Mouse (Mus musculus) forebrain, embryonic 13.5 days (tissue): Measurements from ENCODE around the gene Zfp46. TPM values are rescaled to one million over a fixed set of nuclear protein-coding genes. Genes with fewer than 3 reads are reported as not detected.

Experiments used
- ATAC-seq: fragments of 200-750 bp; cut with Nextera tagmentation; 2 replicates; pipeline ENCODE4 v1.8.0; 2017
- H3K27ac ChIP-seq: fragments of 300-500 bp; sonication (generic); 2 replicates; pipeline ENCODE4 v1.5.1; 2015; ENCODE audit warnings: inconsistent platforms, mild to moderate bottlenecking, moderate library complexity
- H3K27me3 ChIP-seq: fragments of 300-500 bp; sonication (generic); 2 replicates; pipeline ENCODE4 v1.6.1; 2015; ENCODE audit warnings: mild to moderate bottlenecking, inconsistent platforms
- H3K36me3 ChIP-seq: fragments of 300-500 bp; sonication (generic); 2 replicates; pipeline ENCODE4 v1.6.1; 2015; ENCODE audit warnings: mild to moderate bottlenecking, inconsistent platforms; ENCODE audit not compliant: poor library complexity, severe bottlenecking
- H3K4me1 ChIP-seq: fragments of 300-500 bp; sonication (generic); 2 replicates; pipeline ENCODE4 v1.6.1; 2015; ENCODE audit warnings: inconsistent platforms
- H3K4me2 ChIP-seq: fragments of 300-500 bp; sonication (generic); 2 replicates; pipeline ENCODE4 v1.6.1; 2015; ENCODE audit warnings: inconsistent platforms, mild to moderate bottlenecking, moderate library complexity
- H3K4me3 ChIP-seq: fragments of 300-500 bp; sonication (generic); 2 replicates; pipeline ENCODE4 v1.5.1; 2015; ENCODE audit warnings: mild to moderate bottlenecking, inconsistent platforms
- H3K9ac ChIP-seq: fragments of 300-500 bp; sonication (generic); 2 replicates; pipeline ENCODE4 v1.6.1; 2015; ENCODE audit warnings: mild to moderate bottlenecking, inconsistent platforms
- H3K9me3 ChIP-seq: fragments of 300-500 bp; sonication (generic); replicated peaks from 2 replicates; pipeline ENCODE4 v1.6.1; 2016; ENCODE audit warnings: inconsistent platforms
- WGBS: fragments of 180-500 bp; shearing (Covaris S2); methylation state at CpG from one replicate; pipeline ENCODE4 v1.1.7; 2015; 5-methylcytosine and 5-hydroxymethylcytosine counted together
- polyA plus RNA-seq: library from polyadenylated mRNA; unstranded; fragments of >200 nt; fragmentation: Nextera tagmentation; extraction: Ambion mirVana; gene quantifications from 2 replicates; pipeline ENCODE4 v1.2.1, GENCODE M21; 2015

Gene Zfp46
- polyA plus RNA-seq, 1 experiment from 2014 or later = 30.7 TPM

DNA sequence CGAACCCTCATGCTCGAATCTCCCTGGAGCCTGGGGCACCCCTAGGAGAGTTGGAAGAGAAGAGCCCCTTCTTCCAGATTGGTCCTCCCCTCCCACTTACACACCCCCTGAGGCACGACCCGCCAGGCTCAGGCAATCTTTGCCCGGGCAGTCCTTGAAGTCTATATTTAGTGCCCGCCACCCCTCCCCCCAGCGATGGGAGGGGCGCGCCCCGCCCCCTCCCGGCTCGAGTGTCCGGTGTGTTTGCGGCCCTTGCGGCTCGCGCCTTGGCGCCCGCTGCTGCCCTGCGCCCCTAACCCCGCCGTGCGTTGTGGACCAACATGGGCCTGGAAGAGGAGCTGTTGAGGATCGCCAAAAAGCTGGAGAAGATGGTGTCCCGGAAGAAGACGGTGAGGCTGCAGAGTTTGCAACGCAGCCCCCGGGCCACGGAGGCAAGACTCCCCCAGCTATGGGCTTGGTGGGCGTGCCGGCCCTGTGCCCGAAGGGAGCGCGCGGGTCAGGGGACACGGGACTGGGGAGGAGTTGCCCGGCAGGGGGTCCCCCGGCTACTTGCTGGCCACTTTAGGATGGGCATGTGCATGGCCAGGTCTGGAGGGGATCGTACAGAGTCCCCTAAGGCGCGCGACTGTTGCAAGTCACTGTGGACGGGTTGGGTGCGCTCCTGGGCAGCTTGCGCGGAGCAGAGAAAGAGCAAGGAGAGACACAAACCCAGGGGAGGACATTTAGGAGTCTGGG, 36.6 kb upstream of the Zfp46 start, which contains the start of gene Tcea3:
Gene Tcea3 (plus strand): TSS at position 1 of the 735 bp plus-strand sequence.
- no peak for ATAC-seq
- H3K4me3 ChIP-seq = peak within 1 kb of the TSS; percentile 40
- under 1% methylated on average over 35 of the region's 46 CpGs for WGBS
- no peak within 1 kb of the TSS for H3K27ac ChIP-seq
- no peaks in the 10 kb centered on the region for H3K36me3 ChIP-seq
- peaks cover 35% of the 10 kb centered on the region for H3K4me1 ChIP-seq
- no peaks in the 10 kb centered on the region for H3K9me3 ChIP-seq
- H3K9ac ChIP-seq = peak within 1 kb of the TSS; percentile 40; the same call in 1 of the 2 replicates
- H3K4me2 ChIP-seq = peak within 1 kb of the TSS; percentile 70
- H3K27me3 ChIP-seq = peaks cover 86% of the 10 kb centered on the region

DNA sequence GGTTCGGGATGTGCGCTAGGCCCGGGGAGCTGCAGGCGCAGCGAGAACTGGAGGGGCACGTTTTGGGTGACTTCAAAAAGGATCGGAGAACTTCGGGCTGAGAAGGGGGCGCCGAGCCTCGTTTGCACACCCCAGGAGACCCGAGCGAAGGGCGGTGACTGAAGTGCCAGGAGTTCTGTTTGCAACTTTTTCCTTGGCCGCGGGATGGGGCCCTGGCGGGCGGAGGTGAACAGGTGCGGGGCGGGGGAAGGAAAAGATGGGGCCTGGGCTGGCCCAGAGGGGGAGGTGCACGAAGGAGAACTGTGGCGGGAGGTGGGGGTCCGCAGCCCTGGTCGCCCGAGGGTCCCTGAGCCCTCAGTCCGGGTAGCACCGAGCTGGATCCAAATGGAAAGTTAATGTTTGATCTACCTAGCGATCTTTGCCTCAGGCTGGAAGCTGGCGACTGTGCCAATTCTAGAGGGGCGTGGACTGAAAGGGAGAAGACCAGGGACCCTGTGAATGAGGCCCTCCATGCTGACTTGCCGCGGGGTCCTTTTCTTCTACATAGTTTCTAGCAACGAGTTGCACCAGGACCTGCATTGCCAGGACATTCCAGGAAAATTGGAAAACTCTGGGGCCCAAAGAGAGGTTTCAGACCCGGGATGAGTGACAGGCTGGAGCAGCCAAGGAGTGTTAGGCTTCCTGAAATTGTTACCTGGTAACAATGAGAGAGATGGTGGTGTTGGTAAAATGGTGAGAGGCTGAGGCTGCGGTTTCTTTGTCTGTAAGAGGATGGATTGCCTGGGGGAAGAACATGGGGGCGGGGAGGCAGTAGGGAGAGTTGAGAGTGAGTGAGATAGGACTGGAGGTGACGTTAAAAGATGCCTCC, 35.8 kb upstream of the Zfp46 start:
- Histone ChIP-seq H3K4me3 (peak overlapping the region; percentile 40), H3K9me3 (no peaks in the 10 kb centered on the region), H3K27ac (no peak overlapping the region), H3K4me1 (peaks cover 35% of the 10 kb centered on the region), H3K27me3 (peaks cover 84% of the 10 kb centered on the region), H3K9ac (0 out of 2 replicates have a peak overlapping the region, but pooled peaks have one; percentile 40), H3K36me3 (no peaks in the 10 kb centered on the region), H3K4me2 (peak overlapping the region; percentile 70)
- WGBS = 1% methylated on average over 37 of the region's 37 CpGs
- ATAC-seq = no peak

DNA sequence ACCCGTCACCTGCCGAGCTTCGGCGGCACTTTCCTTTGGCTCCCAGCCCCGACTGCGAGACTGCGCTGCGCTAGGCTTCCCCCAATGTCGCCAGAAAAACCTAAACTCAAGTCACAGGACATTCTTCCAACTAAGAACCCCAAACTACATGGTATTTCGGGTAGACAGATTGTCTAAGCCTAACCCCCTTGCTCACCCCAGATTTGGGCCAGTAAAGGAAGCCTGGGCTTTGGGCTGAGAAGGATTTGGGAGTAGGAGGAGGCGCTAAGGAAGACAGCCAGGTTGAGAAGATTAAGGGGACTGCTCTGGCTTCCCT, 35.2 kb upstream of the Zfp46 start:
- ATAC-seq = no peak
- Histone ChIP-seq H3K9ac (no peak overlapping the region), H3K4me3 (0 out of 2 replicates have a peak overlapping the region, but pooled peaks have one; percentile 40), H3K9me3 (no peaks in the 10 kb centered on the region), H3K4me2 (peak overlapping the region; percentile 70), H3K27ac (no peak overlapping the region), H3K27me3 (peaks cover 78% of the 10 kb centered on the region), H3K4me1 (peaks cover 35% of the 10 kb centered on the region), H3K36me3 (no peaks in the 10 kb centered on the region)
- WGBS = 3% methylated on average over 11 of the region's 11 CpGs

DNA sequence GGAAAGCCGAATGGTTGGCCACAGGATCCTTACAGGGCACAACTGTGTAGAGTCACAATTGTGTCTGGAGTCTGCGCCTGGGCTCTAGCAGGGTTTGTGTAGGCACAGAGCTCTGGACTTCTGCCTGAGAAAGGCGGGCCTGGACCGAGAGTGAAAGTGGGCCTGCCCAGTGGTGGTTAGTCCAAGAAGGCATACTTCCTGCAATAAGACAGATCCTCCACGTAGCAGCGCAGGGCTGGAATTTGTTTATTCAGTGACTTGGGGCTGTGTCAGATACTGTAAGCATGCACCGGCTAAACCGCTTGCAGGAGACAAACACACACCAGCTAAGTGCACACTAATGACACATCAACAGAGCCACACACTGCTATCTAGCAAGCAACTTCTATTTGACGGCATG, 34.7 kb upstream of the Zfp46 start:
- 44% methylated on average over 9 of the region's 9 CpGs for WGBS
- ATAC-seq = no peak
- no peak overlapping the region for H3K9ac ChIP-seq
- H3K27ac ChIP-seq = no peak overlapping the region
- peaks cover 74% of the 10 kb centered on the region for H3K27me3 ChIP-seq
- H3K9me3 ChIP-seq = no peaks in the 10 kb centered on the region
- peaks cover 35% of the 10 kb centered on the region for H3K4me1 ChIP-seq
- no peaks in the 10 kb centered on the region for H3K36me3 ChIP-seq
- no peak overlapping the region for H3K4me3 ChIP-seq
- no peak overlapping the region for H3K4me2 ChIP-seq

DNA sequence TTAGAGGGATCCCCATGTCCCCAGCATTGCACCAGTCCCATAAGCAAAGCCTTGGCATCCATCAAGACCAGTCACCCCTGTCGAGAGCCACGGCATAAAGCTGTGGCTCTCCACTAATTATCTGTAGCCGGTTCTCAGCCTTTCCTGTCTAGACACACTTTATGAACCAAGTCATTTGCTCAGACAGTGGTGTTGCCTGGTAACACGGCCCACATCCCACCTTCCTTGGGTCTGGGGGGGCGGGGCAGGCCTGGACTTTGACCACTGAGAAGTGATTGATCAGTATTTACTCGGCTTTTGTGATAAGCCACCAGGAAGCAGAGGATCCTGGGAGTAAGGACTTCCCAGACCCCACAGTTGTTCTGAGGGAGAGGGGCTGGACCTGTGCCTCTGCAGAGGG, 28.6 kb upstream of the Zfp46 start:
- H3K4me2 ChIP-seq = no peak overlapping the region
- H3K9me3 ChIP-seq = no peaks in the 10 kb centered on the region
- H3K27ac ChIP-seq = no peak overlapping the region
- 71% methylated on average over 6 of the region's 6 CpGs for WGBS
- no peak overlapping the region for H3K9ac ChIP-seq
- no peaks in the 10 kb centered on the region for H3K36me3 ChIP-seq
- H3K4me3 ChIP-seq = no peak overlapping the region
- H3K4me1 ChIP-seq = 0 out of 2 replicates have a peak, but pooled peaks cover 4% of the 10 kb centered on the region
- H3K27me3 ChIP-seq = peaks cover 14% of the 10 kb centered on the region
- no peak for ATAC-seq

DNA sequence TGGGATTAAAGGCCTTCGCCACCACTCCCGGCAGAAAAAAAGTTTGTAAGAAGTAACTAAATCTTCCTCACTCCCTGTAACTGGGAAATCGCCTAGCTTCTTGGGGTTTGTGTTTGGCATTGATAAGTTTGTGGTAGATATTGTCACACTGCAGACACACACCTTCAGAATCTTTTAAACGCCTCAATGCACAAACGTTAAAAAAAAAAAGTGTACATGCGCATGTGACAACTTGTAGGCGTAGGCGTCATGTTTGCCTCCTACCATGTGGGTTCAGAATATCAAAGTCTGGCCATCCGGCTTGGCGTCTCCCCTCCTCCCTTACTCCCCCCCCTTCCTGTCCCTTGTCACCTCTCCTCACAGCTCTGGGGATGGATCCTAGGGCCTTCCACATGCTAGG, 27.8 kb upstream of the Zfp46 start:
- WGBS = 89% methylated on average over 10 of the region's 10 CpGs
- no peak overlapping the region for H3K4me2 ChIP-seq
- 0 out of 2 replicates have a peak, but pooled peaks cover 4% of the 10 kb centered on the region for H3K4me1 ChIP-seq
- ATAC-seq = no peak
- H3K4me3 ChIP-seq = no peak overlapping the region
- H3K9ac ChIP-seq = no peak overlapping the region
- peaks cover 8% of the 10 kb centered on the region for H3K27me3 ChIP-seq
- H3K36me3 ChIP-seq = no peaks in the 10 kb centered on the region
- no peak overlapping the region for H3K27ac ChIP-seq
- no peaks in the 10 kb centered on the region for H3K9me3 ChIP-seq

DNA sequence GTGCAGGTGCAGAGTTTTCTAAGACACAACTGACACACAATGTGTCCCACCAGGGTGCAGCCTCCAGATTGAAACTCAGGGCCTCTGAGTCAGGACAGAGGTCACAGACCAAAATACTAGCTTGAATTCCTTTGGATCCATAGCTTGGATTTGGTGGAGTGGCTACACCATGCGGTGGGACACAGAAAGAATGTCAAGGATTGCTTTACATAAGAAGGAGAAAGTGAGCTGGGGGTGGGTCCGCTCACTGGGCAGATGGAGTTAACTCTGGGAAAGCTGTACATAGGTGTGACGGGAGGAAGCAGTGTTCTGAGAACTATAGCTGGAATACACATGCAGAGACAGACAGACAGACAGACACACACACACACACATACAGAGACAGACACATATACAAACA, 24.6 kb upstream of the Zfp46 start:
- ATAC-seq = no peak
- no peak overlapping the region for H3K27ac ChIP-seq
- H3K4me3 ChIP-seq = no peak overlapping the region
- H3K9me3 ChIP-seq = no peaks in the 10 kb centered on the region
- WGBS = 62% methylated on average over 3 of the region's 3 CpGs
- H3K4me1 ChIP-seq = 0 out of 2 replicates have a peak, but pooled peaks cover 4% of the 10 kb centered on the region
- H3K4me2 ChIP-seq = no peak overlapping the region
- H3K27me3 ChIP-seq = no peaks in the 10 kb centered on the region; the same call in 1 of the 2 replicates
- H3K9ac ChIP-seq = no peak overlapping the region
- no peaks in the 10 kb centered on the region for H3K36me3 ChIP-seq

DNA sequence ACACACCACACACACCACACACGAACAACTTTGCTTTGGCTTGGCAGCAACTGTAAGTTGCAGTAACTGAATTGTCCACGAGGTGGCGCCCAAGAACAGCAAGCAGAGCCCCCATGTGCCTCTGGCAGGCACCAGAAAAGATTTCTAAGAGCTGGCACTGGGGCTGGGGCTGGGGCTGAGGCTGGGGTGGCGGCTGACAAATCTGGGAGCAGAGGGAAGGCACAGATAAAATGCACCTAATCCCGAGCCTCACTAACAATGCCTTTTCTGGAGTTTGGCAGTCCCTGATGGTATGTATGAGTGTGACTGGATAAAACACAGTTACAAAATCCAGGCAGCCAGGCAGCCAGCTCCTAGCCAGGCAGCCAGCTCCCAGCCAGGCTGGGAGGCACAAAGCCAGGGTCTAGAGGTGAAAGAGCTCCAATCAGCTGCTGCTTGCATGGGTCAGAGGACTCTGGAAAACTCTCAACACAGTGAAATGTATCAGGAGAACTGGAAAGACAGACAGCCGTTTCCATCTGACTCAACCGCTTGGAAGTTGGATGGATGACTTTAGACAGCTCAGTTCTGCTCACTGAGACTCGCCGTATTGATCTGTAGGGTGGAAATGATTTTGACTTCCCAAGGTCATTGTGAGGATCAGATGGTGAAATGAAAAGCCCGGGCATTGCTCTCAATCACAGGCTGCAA, 23.8 kb upstream of the Zfp46 start:
- no peak for ATAC-seq
- no peak overlapping the region for H3K9ac ChIP-seq

DNA sequence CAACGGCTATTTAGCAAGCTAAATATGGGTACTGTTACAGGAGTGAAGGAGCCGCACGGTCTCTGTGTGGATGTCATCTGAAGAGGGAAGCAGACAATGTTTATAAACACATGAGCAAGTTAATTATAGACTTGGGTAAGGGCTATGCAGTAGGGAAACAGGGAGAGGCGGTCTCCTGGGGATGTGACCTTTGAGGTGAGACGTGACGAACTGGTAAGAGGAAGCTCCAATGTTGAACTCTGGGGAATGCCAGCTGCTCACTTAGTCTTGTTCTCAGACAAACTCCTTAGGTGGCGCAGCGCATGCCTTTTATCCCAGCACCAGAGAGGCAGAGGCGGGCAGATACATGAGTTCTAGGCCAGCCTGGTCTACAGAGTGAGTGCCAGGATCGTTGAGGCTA, 22.6 kb upstream of the Zfp46 start:
- 78% methylated on average over 10 of the region's 10 CpGs for WGBS
- ATAC-seq = no peak

More for the DNA sequence above, 23.8 kb upstream of the Zfp46 start:
- Histone ChIP-seq H3K4me2 (no peak overlapping the region), H3K9me3 (no peaks in the 10 kb centered on the region), H3K27me3 (no peaks in the 10 kb centered on the region; the same call in 1 of the 2 replicates), H3K4me3 (no peak overlapping the region), H3K27ac (no peak overlapping the region), H3K36me3 (no peaks in the 10 kb centered on the region), H3K4me1 (0 out of 2 replicates have a peak, but pooled peaks cover 4% of the 10 kb centered on the region)
- 46% methylated on average over 9 of the region's 10 CpGs for WGBS

DNA sequence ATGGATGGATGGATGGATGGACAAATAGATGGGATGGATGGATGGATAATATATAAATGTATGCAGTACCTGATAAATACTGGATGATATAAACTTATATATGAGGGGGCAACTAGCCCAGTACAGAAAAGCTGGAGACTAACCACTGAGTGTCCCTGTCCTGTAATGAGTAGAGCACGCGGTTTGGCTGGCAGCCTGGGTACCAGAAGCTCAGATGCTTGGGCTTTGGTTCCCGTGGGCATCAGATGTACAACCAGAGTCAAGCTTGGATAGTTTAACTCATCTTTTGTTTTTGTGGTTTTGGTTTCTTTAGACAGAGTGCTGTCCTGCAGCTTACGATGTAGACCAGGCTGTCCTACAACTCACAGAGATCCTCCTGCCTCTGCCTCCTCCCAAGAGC, 20.9 kb upstream of the Zfp46 start:
- Histone ChIP-seq H3K4me2 (no peak overlapping the region), H3K9me3 (no peaks in the 10 kb centered on the region), H3K4me1 (0 out of 2 replicates have a peak, but pooled peaks cover 4% of the 10 kb centered on the region), H3K9ac (no peak overlapping the region), H3K27me3 (no peaks in the 10 kb centered on the region; the same call in 1 of the 2 replicates), H3K36me3 (no peaks in the 10 kb centered on the region), H3K27ac (no peak overlapping the region), H3K4me3 (no peak overlapping the region)
- WGBS = 97% methylated on average over 4 of the region's 4 CpGs
- no peak for ATAC-seq

More for the DNA sequence above, 22.6 kb upstream of the Zfp46 start:
- H3K9me3 ChIP-seq = no peaks in the 10 kb centered on the region
- H3K4me3 ChIP-seq = no peak overlapping the region
- H3K9ac ChIP-seq = no peak overlapping the region
- no peaks in the 10 kb centered on the region; the same call in 1 of the 2 replicates for H3K27me3 ChIP-seq
- H3K4me2 ChIP-seq = no peak overlapping the region
- 0 out of 2 replicates have a peak, but pooled peaks cover 4% of the 10 kb centered on the region for H3K4me1 ChIP-seq
- H3K27ac ChIP-seq = no peak overlapping the region
- H3K36me3 ChIP-seq = no peaks in the 10 kb centered on the region

DNA sequence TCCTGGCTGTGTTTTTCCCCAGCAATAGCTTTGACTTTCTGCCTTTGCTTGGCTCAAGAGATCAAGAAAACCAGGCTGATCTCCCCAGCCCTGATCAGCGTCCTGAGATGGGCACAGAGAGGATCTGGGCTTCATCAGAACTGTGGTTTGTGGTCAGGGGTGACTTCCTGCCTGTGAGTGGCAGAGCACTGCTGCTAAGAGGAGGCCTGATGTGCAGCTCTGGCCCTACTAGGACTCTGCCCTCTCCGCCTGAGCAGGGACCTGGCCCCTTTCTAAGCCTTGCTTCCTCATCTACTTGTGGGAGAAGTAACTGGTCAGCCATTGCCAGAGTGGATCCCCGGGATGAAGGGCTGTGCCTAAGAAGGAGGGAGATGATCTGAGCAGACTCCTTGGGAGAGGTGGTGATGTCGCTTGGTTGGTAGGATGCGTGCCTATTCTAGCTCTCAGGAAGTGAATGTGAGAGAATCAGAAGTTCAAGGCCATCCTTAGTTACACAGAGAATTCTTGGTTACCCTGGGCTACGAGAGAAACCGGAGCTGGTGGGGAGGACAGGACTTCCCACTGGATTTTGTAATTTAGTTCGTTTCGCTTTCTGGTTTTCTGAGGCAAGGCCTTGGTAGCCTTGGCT, 17.7 kb upstream of the Zfp46 start:
- no peak overlapping the region for H3K9ac ChIP-seq
- no peak overlapping the region for H3K27ac ChIP-seq
- no peaks in the 10 kb centered on the region for H3K9me3 ChIP-seq
- H3K4me1 ChIP-seq = no peaks in the 10 kb centered on the region
- no peak for ATAC-seq
- H3K27me3 ChIP-seq = no peaks in the 10 kb centered on the region
- WGBS = 85% methylated on average over 9 of the region's 9 CpGs
- no peak overlapping the region for H3K4me3 ChIP-seq
- no peaks in the 10 kb centered on the region for H3K36me3 ChIP-seq
- H3K4me2 ChIP-seq = no peak overlapping the region
